Mouse (Mus musculus): ENCODE measurements at regions not wholly inside any gene's neighbourhood (a gene's known extent, or its start where the extent isn't known, plus 50 kb on each side); places are given as distances from the start of the nearest gene placed in this dataset.
"Not testable (repeated sequence)": the region's sequence is repeated elsewhere in the genome, so short reads cannot be mapped to it uniquely, and the experiment has no call there.

GRCm38 (mm10) chr1:161728546-161729206 is 59.6 kb downstream of the Fasl start:
- DNase-seq (ENCODE audit: low spot score) = no peak

GRCm38 (mm10) chr1:161727357-161727756 is 60.9 kb downstream of the Fasl start:
- not testable (repeated sequence) for DNase-seq (ENCODE audit: low spot score)

GRCm38 (mm10) chr1:161726098-161726497 is 62.2 kb downstream of the Fasl start:
- not testable (repeated sequence) for DNase-seq (ENCODE audit: low spot score)

DNA sequence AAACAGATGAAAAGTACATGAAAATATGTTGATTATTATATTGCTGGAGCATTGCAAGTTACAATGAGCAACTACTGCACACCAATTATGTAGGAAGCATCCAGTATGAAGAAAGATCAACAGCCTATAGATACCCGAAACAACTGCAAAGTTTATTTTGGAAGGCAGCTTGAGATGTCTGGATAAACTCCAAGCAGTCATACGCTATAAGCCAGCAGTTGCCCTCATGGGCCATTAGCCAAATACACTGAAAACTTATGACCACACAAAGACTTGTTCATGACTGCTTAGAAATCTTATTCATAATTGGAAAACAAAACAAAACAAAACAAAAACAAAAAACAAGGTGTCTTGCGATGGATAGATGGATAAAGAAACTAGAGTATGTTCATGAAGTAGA is 68.4 kb downstream of the Fasl start:
- DNase-seq (ENCODE audit: low spot score) = no peak

DNA sequence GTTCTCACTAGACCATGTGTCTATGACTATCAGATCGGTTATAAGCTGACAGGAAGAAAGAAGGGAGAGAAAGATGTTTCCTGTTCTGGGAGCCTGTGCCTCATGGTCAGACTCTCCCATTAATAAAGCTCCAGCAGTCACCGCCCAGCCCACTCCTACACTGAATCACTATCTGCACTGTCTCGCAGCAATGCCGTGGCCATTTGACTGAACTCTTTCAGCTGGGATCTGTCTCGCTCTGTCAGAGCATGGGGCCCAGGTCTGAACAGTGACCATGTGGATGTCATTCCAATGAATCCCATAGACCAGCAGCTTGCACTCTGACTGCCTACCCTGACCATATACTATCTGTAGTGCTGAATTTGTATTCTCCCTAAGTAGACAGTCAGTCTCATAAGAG is 70.0 kb downstream of the Fasl start:
- no peak for DNase-seq (ENCODE audit: low spot score)

DNA sequence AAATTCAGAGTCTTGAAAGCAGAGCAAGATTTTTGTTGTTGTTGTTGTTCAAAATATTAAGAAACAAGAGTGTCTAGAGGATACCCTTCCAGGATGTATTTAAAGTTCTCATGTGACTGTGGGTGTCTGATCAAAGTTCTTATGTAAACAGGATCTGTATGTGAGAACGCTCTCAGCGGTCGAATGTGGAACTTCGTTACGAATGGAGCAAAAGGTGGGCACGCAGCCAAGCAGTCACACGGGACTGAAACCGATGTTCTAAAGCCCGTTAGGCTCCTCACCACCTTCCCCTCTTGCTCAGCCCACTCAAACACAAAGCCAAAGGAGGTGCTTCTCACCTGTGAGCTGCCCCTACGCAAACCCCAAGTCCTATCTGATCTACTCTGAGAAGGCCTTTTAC is 75.4 kb downstream of the Fasl start:
- DNase-seq (ENCODE audit: low spot score) = no peak

- DNase-seq (ENCODE audit: low spot score) = no peak
Observed at GRCm38 (mm10) chr1:161712283-161712682, 76.0 kb downstream of the Fasl start.

GRCm38 (mm10) chr1:161707049-161707448 is 81.2 kb downstream of the Fasl start:
- DNase-seq (ENCODE audit: low spot score) = no peak

DNA sequence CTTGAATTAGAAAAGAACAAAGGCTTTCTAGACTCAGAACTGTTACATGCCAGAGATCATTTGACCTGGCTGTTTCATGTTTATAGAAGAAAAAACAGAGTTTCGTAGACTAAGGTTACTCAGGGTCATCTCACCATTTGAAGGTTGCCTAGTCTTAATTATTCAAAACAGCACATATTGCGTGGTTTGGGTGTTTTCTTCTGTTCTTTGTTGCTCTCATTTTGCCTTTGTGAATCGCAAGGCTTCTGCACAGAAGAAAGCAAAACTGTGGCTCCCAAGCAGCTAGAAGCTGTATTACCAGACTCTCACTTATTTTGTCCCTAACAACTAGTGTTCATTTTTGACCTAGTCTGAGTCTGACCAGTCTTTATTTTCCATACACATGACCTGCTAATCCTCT is 83.3 kb downstream of the Fasl start:
- DNase-seq (ENCODE audit: low spot score) = no peak

DNA sequence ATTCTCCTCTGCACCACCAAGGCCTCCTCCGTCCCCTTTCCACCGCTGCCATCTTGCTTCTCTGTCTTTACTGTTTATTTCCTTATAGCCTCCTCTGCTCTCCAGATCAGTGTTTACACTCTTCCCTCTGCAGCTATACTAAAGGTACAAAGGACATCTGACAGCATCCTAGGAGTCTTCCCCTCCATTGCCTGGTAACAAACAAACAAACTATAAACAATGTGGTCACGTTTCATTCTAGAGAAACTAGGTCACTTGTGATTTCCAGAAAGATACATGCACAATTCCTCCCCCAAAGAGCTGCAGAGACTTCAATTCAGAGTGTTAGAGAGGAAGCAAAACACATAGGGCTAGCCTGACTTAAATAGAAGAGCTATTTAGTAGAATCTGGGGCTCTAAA is 83.8 kb downstream of the Fasl start:
- no peak for DNase-seq (ENCODE audit: low spot score)

- no peak for DNase-seq (ENCODE audit: low spot score)
Observed at GRCm38 (mm10) chr1:161695886-161696285, 92.4 kb downstream of the Fasl start.

DNA sequence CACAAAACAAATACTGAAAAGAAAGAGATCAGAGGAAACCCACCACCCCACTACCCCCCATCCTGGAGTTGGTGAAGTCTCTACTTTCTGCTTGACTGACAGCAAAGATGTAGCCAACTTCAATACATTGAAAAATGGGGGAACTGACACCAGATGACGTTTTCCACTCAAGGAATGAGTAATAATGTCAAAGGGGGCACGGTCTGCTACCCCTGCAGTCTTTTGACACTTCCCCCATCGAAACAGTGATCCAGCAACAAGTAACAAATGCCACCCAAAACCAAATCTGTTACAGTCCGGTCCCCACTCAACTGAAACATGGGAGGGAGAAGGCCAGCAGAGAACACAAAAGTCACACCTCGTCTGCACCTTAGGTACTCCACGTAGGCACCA is 94.5 kb downstream of the Fasl start:
- DNase-seq (ENCODE audit: low spot score) = no peak

- DNase-seq (ENCODE audit: low spot score) = no peak
Observed at GRCm38 (mm10) chr1:161692836-161693767, 95.2 kb downstream of the Fasl start.

DNA sequence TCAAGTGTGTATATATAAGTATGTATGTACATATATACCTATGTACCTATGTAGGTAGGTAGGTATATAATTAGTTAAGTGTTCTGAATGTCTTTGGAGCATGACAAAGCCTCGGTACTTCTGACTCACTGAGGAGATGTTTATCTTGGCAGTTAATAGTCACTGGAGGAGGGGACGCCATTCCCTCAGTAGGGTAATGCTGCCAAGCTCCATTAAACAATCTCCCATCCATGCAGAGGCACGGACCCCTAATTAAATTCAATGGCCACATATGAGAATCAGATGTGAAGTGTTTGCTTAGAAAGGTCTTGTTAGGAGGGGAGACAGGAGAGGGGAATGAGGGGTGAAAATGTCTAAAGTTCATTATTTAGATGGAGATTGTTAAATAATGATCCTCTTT is 99.3 kb downstream of the Fasl start:
- no peak for DNase-seq (ENCODE audit: low spot score)

DNA sequence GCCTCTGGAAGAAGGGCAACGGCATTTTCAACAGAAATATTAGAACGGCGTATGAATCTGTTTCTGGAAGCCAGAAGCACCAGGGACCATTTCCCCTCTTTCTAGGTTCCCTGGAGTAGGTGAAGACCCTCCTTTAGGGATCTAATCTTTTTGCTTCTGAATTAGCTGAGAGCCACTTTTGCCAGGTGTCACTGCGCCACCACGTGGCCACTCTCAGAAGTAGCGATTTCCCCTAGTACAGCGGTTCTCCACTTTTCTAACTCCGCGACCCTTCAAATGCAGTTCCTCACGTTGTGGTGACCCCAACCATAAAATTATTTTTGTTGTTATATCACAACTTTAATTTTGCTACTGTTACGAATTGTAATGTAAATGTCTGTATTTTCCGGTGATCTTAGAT is 100.7 kb downstream of the Fasl start:
- DNase-seq (ENCODE audit: low spot score) = peak; percentile 10

DNA sequence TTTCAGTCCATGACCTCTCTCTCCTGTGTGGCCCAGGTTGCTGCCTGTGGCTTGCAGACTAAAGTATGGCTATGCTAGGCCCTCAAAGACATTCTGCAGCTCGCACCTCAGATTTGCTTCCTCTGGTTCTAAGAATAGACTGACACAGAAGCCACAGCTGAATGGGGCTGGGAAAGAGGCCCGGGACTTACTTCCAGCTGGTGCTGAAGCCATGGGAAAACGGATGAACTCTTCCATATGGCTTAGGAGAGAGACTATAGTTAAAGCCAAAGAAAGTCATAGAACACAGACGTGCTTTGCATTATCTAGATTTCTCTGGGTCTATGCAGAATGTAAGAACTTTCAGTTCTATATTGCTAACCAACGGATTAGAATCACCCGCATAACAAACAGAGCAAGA is 107.7 kb downstream of the Fasl start:
- DNase-seq (ENCODE audit: low spot score) = no peak

GRCm38 (mm10) chr1:161670937-161671336 is 117.4 kb downstream of the Fasl start:
- no peak for DNase-seq (ENCODE audit: low spot score)

DNA sequence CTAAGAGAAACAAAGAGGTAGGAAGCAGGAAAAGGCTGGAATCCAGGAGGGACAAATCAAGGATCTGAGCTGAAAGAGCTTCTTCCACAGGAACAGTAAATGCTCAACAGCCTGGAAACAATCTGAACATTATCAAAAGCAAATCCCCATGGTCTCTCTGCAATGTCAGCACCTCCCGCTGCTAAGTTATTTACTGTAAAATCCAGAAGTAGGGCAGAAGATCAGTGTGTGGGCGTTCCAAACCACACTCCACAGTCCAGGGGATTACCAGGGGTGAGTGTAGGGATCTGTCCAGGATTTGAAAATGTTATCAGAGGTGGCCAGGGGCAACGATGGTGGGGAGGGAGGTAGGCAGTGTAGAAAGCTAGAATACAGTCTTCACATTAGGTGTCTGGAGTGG is 124.0 kb downstream of the Fasl start:
- no peak for DNase-seq (ENCODE audit: low spot score)

- no peak for DNase-seq (ENCODE audit: low spot score)
Observed at GRCm38 (mm10) chr1:161663351-161663750, 124.9 kb downstream of the Fasl start.

DNA sequence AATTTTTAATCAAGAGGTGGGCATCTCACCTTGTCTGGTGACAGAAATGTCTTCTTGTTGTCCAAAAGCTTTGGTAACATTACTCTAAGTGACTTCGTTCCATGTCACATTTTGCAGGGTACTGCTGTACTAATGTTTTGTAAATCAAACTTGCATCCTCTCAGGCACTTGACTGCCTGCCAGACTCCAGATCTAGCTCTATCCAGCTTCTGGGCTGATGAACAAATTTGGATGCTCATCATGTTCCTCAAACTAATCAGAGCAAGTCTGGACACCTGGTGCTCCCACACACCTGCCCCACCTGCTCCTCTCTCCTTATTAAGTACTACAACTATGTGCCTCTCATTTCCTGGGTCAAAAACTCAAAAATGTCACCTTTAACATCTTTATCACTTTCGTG is 126.1 kb downstream of the Fasl start:
- no peak for DNase-seq (ENCODE audit: low spot score)

DNA sequence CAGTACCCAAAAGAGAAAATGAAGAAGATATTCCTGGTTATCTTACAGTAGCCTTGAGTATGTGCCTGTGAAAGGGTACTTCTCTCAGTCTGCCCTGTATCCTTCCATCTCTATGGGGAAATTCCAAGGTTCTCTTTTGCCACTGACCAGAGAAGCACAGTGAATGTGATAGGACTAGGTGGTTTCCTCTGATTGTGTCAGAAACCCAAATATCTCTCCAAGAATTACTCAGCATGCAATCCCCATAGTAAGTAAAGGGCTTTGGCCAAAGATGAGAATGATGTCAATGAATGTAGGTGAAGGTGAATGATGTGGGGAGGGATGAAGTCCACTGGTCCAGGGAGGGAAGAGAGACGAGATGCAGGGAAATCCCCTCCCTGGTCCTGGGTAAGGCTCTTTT is 130.8 kb downstream of the Fasl start:
- no peak for DNase-seq (ENCODE audit: low spot score)

DNA sequence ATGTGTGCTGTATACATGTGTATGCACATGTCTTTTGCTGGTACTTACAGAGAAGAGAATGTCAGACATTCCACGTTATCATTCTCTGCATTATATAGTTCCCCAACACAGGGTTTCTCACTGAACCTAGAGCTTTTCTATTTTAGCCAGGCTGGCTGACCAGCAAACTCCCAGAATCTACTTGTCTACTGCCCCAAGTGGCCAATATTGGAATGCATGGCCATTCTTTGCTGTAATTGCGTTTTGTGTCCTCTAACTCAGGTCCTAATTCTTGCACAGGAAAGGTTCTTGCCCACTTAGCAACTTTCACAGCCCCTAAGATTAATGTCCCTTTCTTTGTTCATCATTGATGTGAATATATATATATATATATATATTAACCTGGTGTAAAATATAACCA is 138.9 kb downstream of the Fasl start:
- no peak for DNase-seq (ENCODE audit: low spot score)

GRCm38 (mm10) chr1:161632098-161632497 is 137.6 kb downstream of the Tnfsf18 start:
- no peak for DNase-seq (ENCODE audit: low spot score)

DNA sequence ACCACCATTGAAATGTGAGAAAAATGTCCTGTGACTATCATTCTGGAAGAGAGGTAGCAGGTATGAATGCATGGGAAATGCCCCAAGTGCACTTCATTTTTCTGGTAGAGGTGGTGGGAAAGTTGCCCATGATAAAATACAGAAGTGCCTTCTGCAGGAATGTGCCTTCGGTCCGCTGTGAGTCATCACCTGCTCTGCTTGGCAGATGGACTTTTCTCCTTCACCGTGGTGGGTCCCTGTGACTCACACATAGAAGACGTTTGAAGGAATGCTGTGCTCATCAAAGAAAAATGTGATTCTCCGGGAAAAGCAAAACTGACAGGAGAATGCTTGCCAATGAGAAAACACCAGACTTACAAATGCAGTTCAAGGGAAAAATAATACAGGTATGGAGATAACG is 126.8 kb downstream of the Tnfsf18 start:
- DNase-seq (ENCODE audit: low spot score) = no peak

Data from c-Kit-positive CD71-positive TER-119-positive erythroid progenitor cells, embryonic 14.5 days (primary cell).